In the genomic region with DNA sequence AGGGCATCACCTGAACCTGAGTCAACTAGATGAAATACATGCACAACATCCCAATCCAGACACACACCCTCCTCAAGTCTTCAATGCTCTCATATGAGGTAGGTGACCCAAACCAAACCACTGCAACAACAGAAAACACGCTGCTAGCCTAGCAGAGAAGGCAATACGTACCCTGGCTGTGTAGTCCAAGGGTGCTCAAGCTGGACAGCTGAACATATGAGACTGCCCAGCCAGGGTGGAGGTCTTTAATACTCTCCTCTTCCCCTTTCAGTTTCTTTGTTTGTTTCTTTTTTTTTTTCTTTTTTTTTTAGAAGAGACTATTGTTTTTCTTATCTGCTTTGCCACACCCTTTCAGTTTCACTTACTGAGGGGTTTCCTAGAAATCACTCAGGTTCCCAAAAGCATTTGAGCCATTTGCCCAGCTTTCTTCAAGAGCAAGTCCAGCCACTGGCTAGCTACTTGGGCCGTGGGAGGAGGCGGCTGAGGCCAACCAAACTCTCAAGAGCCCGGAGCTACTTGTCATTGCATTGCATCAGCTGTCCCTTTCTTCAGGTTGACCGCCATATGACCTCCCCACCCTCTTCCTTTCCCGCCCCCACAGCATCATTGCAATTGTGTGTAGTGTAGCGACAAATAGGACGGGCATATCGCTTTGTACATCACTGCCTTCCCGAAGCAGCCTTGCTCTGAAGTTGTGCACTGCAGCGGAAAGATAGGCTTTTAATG, we compare ENCODE assay signal across 8 mouse cellular contexts. TPM values are rescaled to one million over a fixed set of nuclear protein-coding genes. Genes with fewer than 3 reads are reported as not detected.
A peak's percentile ranks its signal among the peaks of the same experiment; 100 is the strongest.
DNase-seq lines count a peak whose midpoint lies in the region; ATAC-seq and TF ChIP-seq lines count a peak whose summit lies in the region.

A gene (plus strand): TSS at position 643 of the 726 bp plus-strand sequence.

- DNase-seq in thymus, adult 2 months = no peak
- no peak for DNase-seq in thymus, postnatal 4 days
- DNase-seq in hindbrain, embryonic 14.5 days (ENCODE audit: low spot score) = no peak
- peak; percentile 64 to 81 for DNase-seq in lung, adult 18-20 months
- DNase-seq in right cerebral cortex, postnatal 14 days = no peak
- DNase-seq in adrenal gland, postnatal 36 days = no peak

- no peak for TF ChIP-seq CTCF in thymus, adult 2 months (IDR thresholded peaks at IDR 0.05; ENCODE audit: borderline replicate concordance, control insufficient read depth, extremely low read depth, insufficient read depth, low read length, poor library complexity)

- H3K9me3 ChIP-seq in embryonic facial prominence, embryonic 15.5 days (replicated peaks) = no peaks in the 10 kb centered on the region
- H3K9me3 ChIP-seq in hindbrain, embryonic 14.5 days (ENCODE audit: control insufficient read depth, low read length) = no peaks in the 10 kb centered on the region

- no peaks in the 10 kb centered on the region for H3K27me3 ChIP-seq in thymus, adult 2 months (ENCODE audit: control insufficient read depth, insufficient read depth, low read length)
- no peaks in the 10 kb centered on the region for H3K27me3 ChIP-seq in embryonic facial prominence, embryonic 15.5 days
- no peaks in the 10 kb centered on the region for H3K27me3 ChIP-seq in hindbrain, embryonic 14.5 days (ENCODE audit: control insufficient read depth, insufficient read depth, low read length)

- peaks cover 11% of the 10 kb centered on the region for H3K4me1 ChIP-seq in thymus, adult 2 months (replicated peaks; ENCODE audit: control insufficient read depth, insufficient read depth, low read length)
- peaks cover 21% of the 10 kb centered on the region for H3K4me1 ChIP-seq in embryonic facial prominence, embryonic 15.5 days
- H3K4me1 ChIP-seq in hindbrain, embryonic 14.5 days (replicated peaks; ENCODE audit: control insufficient read depth, insufficient read depth, low read length) = peaks cover 17% of the 10 kb centered on the region

- peak within 1 kb of the TSS; percentile 76 for H3K4me2 ChIP-seq in embryonic facial prominence, embryonic 15.5 days (replicated peaks)
- peak within 1 kb of the TSS; percentile 93 for H3K4me2 ChIP-seq in hindbrain, embryonic 14.5 days (replicated peaks)

- 16% methylated on average over 12 of the region's 12 CpGs for WGBS in thymus, adult 2 months
- WGBS in embryonic facial prominence, embryonic 15.5 days = 23% methylated on average over 12 of the region's 12 CpGs
- WGBS in hindbrain, embryonic 14.5 days = 24% methylated on average over 12 of the region's 12 CpGs

- H3K4me3 ChIP-seq in thymus, adult 2 months (ENCODE audit: control insufficient read depth, insufficient read depth, low read length) = peak within 1 kb of the TSS; percentile 66
- peak within 1 kb of the TSS; percentile 87 for H3K4me3 ChIP-seq in embryonic facial prominence, embryonic 15.5 days (replicated peaks)
- peak within 1 kb of the TSS; percentile 86 for H3K4me3 ChIP-seq in hindbrain, embryonic 14.5 days (replicated peaks; ENCODE audit: low read length)

- H3K9ac ChIP-seq in embryonic facial prominence, embryonic 15.5 days = peak within 1 kb of the TSS; percentile 69
- peak within 1 kb of the TSS; percentile 67 for H3K9ac ChIP-seq in hindbrain, embryonic 14.5 days

- H3K27ac ChIP-seq in thymus, adult 2 months (ENCODE audit: control insufficient read depth, insufficient read depth, low read length) = peak within 1 kb of the TSS; percentile 6; the same call in 1 of the 2 replicates
- H3K27ac ChIP-seq in embryonic facial prominence, embryonic 15.5 days (replicated peaks) = no peak within 1 kb of the TSS
- H3K27ac ChIP-seq in hindbrain, embryonic 14.5 days = no peak within 1 kb of the TSS

- ATAC-seq in embryonic facial prominence, embryonic 15.5 days (ENCODE audit: insufficient number of reproducible peaks, low FRiP score, low TSS enrichment, low read depth) = no peak
- no peak for ATAC-seq in hindbrain, embryonic 14.5 days (ENCODE audit: low FRiP score)
- 0 out of 2 replicates have a peak, but pooled peaks have one; percentile 2 for ATAC-seq in neutrophil, adult 5-6 weeks (ENCODE audit: extremely low read depth, insufficient number of reproducible peaks, low FRiP score, poor library complexity, severe bottlenecking)

- peaks cover 3% of the 10 kb centered on the region; the same call in 1 of the 2 replicates for H3K36me3 ChIP-seq in thymus, adult 2 months (ENCODE audit: control insufficient read depth, insufficient read depth, low read length)
- peaks cover 15% of the 10 kb centered on the region for H3K36me3 ChIP-seq in embryonic facial prominence, embryonic 15.5 days
- H3K36me3 ChIP-seq in hindbrain, embryonic 14.5 days (replicated peaks; ENCODE audit: control insufficient read depth, insufficient read depth) = peaks cover 22% of the 10 kb centered on the region

- no peak for TF ChIP-seq POLR2A in thymus, adult 2 months (IDR thresholded peaks at IDR 0.05; ENCODE audit: control insufficient read depth, extremely low read depth, insufficient read depth, low read length, poor library complexity)

RNA-seq across cellular contexts. Expression of the gene that starts here (rescaled TPM):
- polyA plus RNA-seq in thymus, adult 2 months (2012; rRNA removed) = 12.4 and 13.7 TPM in 2 replicates
- 7.1 and 9.9 TPM in 2 replicates for polyA plus RNA-seq in embryonic facial prominence, embryonic 15.5 days (2015; fragmentation: Nextera tagmentation; extraction: Ambion mirVana)
- polyA plus RNA-seq in hindbrain, embryonic 14.5 days (2014; fragmentation: Nextera tagmentation; extraction: Ambion mirVana) = 1.8 and 4.0 TPM in 2 replicates
- total RNA-seq in neutrophil, adult 5-6 weeks (2017) = 3.1 and 3.7 TPM in 2 replicates
- 1 to 10 TPM; 5.8 to 8.1 TPM for total RNA-seq in adrenal gland, postnatal 36 days (2021)

Comparison
In these comparisons a context has a peak if more than half of its experiments do, and no peak if none do; other contexts are left out.
1. DNase-seq: peak in lung, adult 18-20 months (2 of 2); none in thymus, adult 2 months (single experiment), thymus, postnatal 4 days (single experiment), hindbrain, embryonic 14.5 days (single experiment), right cerebral cortex, postnatal 14 days (single experiment) and adrenal gland, postnatal 36 days (0 of 2).
2. Peak in every context shown above with its lines, with median percentiles within 50 percentile points of each other: H3K4me3 ChIP-seq.